Mouse (Mus musculus) 416B (cell line): Measurements from ENCODE around the gene Efcc1.

Experiments
- DNase-seq: peaks from one replicate; pipeline ENCODE4 v3.0.0; 2011; ENCODE audit warnings: low read depth

Gene Efcc1

DNA sequence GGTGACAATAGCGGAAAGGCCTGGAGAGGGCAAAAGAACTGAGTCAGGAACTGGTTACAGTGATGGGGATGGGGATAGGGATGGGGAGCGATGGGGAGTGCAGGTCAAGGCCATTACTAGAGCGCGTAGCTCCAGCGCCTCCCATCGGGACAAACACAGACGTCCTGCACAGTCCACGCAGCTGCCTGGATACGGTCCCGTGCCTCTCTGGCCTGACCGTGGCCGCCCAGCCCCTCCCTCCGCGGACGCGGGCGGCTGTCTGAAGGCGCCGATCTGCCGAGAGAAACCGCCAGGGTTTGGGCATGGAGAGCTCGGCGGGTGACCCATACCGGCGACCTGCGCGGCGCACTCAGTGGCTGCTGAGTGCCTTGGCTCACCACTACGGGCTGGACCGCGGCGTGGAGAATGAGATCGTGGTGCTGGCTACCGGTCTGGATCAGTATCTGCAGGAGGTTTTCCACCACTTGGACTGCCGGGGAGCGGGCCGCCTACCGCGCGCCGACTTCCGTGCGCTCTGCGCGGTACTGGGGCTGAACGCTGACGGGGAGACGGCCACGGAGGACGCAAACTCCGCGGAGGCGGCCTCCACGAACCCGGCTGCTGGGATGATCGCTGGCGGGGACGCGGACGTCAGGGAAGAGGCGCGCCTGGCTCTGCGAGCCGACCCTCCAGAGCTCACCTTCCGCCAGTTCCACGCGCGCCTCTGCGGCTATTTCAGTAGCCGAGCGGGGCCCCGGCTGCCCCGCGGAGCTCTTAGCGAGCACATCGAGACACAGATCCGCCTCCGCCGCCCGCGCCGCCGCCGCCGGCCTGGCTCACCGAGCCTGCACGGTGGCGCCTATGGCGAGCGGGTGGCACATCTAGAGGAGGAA, at the start of gene Efcc1:
TSS of gene Efcc1 (plus strand) at position 279 of the 872 bp plus-strand sequence.
- DNase-seq: peak; percentile 63

DNA sequence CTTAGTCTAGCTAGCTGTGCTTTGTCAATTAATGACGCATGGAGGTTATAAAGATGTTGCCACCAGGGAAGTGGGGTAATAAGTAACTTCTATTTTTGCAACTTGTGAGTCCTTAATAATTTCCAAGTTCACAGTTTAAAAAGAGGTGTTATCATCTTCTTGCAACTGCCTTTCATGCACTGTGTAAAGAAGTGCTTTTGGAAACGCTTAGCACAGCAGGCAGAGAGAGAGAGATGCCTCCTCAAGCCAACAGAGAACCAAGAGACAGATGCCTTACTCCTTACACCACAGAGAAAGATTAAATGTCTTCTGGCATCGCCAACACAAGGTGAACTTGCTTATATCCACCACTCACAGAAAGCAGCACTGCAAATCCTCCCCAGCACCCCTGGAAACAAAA, 34.7 kb upstream of the Efcc1 start:
- DNase-seq: no peak

DNA sequence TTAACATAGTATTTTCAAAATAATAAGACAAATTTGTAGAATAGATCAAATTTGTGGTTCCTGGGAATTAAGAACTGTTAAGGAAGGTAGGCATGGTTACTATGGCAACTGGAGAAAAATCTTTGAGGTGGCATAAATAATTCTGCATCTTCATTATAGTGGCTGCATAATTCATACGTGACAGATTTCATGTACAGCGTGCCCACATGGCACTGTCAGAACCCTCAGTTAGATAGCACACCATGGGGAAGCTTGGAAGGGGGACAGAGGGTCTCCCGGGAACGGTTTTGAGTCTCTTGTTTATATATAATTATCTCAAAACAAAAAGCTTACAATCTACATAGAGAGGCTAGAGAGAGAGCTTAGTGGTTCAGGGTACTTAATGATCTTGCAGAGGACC, 34.1 kb upstream of the Efcc1 start:
- DNase-seq: no peak

DNA sequence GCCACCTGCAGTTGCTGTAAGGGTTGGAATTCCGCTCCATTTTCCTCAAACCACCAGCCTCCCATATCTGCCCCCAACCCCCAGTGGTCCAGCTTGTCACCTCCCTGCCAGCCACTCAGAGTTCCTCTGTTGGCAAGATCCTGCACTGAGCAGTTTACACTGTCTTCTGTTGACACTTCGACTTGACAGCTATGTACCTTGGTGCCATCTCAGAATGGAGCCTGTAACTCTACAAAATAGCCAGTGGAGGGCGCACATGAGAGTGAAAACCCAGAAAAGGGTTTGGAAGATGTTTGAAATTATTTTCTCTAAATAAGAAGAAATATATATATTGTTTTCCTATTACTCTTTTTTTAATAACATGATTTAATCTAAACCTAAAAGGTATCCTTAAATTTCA, 24.4 kb upstream of the Efcc1 start:
- peak; percentile 71 for DNase-seq

DNA sequence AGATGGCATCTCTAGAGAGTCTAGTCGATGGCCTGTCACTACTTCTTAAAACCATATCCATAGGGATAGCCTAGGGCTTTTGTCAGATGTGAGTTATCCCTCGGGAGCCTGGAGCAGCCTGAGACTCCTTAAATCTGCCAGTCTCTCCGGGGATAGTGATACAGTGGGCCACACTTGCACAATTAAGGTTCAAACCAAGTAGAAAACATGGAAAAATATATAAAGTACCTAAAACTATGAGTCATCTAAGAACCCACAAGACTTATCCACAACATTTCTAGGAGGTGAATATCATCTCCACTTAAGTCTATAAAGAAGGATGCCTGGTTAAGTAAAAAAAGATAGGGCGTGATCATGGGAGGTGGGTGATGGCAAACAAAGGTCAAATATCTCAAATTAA, 18.4 kb upstream of the Efcc1 start:
- no peak for DNase-seq

DNA sequence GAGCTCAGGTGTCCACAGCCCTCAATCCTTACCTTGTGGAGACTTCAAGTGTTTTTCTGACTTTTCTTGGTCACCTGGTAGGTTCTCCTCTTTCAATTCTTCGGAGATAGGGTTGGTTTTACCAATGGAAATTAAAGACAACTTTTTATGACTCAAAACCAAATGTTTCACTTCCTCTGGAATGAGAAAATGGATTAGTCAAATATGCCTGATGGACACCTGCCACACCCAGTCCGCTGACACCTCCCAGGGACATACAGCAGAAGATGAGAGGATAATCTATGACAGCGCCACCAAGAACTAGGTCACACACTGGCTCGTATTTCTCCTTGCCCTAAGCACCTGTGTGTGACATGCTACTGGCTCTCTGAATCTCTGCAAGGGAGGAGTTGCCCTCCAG, 16.6 kb upstream of the Efcc1 start:
- no peak for DNase-seq

DNA sequence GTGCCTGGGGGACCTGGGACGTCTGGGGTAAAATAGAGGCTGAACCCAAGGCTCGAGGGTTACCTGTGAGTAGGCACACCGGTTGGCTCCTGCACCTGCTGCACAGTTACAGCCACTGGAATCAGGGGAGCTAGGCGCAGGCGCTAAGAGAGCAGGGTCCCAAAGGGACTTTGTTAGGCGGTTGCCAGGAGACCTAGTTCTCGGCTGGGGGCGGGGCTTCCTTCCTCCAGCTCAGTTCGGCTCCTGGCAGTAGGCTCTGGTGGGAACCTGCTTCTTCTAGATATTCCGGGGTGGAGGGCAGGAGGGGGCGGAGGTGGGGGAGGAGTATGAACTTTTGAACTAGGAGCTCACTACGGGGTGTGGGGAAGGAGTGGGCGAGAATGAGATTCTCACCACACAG, 8.0 kb upstream of the Efcc1 start:
- DNase-seq: no peak

DNA sequence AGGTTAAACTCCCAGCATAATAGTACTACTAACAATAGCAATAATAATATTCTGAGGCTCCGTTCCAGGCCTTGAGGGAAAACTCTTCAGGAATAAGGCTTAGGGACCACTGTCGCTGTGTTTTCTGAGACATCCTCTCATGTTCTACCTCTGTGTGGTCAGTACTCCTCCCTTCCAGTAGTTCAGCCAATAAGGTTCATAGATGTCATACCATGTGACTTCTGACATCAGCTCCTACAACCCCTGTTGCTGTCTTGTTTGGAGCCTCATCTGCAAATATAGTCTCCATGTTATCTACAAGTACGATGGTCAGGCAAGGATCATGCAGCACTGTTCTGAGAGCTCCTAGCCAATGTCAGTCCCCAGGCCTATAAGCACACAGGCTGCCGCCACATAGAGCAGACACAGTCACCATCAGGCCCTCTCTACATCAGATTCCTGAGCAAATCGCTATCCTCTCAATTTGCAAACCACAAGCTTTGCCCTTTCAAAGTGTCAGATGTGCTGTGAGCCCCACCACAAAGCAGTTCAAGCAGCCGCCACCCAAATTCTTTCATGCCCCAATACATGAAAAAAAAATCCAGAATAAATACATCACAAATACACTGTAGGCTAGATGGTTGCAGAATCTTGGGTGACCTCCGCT, 5.3 kb upstream of the Efcc1 start:
- no peak for DNase-seq

DNA sequence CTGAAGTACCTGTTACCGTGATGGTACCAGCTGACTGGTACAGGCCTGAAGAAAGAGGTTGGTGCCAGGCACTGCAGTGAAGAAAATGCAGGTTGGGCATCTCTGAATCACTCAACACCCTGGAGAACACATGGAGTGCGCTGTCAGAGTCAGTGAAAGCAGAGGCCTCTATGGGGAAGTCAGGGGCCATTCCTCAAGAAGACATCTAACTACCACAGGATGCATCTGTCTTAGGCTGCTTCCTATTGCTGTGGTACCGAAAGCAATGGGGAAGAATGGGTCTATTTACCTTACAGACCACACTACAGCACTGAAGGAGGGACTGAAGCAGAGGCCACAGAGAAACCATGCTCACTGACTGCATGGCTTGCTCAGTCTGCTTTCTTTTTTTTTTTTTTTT, 2.6 kb upstream of the Efcc1 start:
- DNase-seq: peak; percentile 96

DNA sequence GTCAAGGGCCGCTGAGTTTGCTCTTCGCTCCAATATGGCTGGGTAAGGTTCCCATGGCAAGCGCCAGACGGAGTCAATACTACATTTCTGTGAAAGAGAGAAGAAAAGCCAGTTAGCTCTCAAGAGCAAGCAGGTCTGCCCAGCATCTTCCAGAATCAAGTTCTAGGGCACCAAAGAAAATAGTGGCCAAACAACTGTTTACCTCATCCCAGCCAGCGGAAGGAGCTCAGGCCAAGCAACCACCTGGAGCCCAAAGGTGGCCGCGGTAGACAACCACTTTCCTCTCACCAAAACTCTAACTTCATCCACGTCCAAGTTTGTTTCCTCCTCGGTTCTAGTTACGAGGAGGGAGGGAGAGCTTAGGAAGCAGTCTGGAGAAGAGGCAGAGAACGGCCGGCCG, 528 bp upstream of the Efcc1 start:
- no peak for DNase-seq

DNA sequence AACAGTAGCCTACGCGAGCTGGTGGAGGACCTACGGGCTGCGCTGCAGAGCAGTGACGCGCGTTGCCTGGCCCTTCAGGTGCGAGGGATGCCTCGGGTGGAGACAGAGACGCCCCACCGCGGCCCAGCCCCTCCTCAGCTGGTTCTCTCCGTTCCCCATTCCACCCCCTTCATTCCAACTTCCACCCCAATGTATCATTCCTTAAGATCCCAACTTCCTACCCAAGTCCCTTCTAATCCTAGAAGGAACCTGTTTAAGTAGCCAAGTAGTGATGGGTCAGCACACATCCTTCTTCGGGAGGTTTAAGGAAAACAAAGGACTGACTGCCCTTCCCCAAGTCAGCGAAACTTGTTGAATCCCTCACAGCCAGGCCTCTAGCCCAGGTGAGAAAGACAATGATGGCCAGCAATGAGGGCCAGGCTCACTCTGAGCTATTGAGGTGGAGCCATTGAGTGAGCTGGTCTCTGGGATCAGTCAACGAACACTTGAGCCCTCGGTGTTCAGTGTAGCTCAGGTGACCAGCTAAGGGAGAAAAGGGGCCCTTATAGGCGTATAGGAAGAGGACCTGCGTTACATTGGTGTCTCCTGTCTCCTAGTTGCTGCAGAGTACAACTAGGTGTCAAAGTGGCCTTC, 910 bp downstream of the Efcc1 start:
- DNase-seq: no peak

DNA sequence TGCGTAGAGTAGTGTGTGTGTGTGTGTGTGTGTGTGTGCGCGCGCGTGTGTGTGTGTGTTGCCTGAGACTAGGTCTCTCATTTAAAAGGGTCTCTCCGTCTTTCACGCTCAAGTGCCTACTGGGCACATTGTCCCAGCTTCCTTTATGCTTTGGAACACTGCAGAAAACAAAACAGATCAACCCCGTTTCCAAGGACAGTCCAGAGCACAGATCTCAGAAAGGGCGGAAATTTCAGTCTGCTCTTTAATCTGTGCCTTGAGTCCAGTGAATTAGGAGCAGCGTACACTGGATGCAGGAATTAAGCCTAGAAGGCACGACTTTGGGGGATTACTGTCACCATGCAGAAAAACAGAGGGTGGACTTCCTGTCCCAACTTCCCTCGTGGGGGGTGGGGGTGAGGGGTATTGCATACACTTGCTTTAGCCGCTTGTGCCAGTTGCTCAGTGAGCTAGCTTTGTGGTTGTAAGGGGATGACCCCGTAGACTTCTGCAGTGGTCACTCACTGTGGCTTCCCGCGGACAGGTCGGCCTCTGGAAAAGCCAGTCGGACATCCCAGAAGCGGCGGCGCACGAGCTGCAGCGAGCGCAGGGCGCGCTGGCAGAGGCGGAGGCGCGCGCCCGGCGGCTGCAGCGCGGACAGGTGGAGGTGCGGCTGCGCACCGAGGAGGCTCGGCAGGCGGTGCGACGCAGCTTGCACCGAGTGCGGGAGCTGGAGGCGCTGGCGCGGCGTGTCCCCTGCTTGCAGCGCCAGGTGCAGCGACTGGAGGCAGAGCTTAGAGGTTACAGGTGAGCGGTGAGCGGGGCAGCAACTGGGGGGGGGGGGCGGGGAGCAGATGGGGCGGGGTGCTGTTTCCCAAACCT, 1.7 kb downstream of the Efcc1 start:
- DNase-seq: no peak

DNA sequence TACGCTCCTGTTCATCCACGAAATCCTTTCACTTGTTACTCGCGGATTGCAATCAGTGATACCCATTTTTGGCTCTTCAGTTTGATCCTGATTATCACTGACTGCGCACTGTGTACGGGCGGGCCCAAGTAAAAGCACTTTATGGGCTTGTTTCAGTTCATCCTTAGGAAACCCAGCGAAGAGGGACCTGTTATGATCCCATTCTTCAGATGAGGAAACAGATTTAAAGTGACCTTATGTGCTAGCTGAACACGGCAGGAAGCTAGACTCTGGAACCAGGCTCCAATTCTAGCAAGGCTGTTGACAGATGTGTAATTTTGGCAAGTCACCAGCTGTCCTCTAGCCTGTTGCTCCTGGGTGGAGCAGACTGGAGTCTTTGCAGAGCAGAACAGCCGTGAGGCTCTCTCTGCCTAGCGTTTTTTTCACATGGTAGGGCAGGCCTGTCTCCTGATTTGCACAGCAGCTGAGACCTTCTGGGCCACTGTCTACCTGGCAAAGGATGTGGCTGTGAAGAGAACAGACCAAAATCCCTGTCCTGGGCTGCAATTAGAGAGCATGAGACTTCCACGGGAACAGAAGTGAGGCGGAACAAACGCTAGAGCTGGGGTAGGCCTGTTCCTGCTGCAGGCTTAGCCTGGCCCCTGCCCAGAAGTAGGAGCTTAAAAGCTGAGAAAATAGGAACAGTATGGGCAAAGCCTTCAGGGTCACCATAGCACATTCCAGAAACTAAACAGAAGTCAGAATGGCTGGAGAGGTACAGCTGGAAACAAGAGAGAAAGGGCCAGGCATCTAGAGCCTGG, 2.7 kb downstream of the Efcc1 start:
- no peak for DNase-seq

DNA sequence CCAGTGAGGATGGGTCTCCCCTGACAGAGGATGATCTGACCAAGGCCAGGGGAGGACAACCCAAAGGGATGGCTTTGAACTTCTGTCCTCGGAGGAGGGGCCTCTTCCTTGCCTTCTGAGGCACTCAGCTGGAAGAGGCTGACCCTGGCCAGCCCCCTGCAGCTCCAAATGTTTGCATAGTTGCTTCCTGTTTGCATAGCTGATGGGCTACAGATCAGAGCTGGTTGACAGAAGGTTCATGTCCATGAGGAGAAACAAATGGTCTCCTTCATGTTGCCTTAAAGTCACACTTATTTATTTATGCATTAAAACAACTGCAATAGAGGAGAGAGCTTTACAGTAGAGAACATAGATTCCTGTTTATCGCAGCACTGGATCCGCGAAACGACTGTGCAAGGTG, 3.5 kb downstream of the Efcc1 start:
- no peak for DNase-seq

DNA sequence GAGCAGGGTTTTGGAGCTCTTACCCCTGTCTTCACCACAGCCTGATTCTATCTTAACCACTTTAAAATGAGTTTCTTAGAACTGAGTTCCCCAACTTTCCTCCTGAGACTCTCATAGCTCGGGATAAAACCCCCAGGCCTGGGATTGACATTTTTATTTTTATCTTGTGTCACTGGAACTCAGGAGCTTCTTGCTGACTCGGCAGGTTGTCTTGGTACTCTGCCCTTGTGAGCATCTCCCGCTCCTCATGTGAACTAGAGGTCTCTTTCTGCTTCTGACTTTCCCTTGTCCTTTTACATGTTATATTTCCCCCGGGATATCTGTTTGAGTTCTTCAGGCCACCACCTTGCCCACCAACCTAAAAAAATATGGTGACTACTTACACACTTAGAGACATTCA, 6.3 kb downstream of the Efcc1 start:
- no peak for DNase-seq

DNA sequence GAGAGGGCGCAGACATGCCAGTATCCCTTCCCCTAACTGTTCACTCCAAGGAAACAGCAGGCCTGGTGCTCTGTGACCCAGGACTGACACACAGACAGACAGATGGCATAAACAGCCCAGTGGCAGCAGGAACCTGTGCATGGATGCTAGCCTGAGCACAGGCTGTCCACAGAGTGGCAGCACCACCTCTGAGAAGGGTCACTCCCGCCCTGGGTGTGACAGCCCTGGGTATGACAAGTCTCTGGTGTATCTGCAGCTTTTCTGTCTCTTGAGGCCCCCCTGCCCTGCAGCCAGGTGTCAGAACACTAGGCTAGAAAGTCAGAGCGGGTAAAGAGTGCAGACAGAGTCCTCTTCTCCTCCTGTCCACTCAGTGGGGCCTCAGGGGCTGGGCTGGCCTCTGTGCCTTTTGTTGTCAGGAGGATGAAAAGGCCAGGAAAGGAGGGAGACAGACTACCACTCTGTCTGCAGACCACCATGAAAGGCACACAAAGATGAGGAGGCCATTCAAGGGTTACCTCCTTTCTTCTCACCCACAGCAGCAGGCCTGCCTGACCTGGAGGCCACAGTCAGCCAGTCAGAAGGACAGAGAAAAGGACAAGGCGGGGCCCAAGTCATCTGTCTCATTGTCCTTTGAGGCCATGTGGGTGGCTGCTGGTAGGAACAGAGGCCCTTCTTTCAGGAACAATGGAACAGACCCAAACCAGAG, 7.4 kb downstream of the Efcc1 start:
- DNase-seq: peak; percentile 44

DNA sequence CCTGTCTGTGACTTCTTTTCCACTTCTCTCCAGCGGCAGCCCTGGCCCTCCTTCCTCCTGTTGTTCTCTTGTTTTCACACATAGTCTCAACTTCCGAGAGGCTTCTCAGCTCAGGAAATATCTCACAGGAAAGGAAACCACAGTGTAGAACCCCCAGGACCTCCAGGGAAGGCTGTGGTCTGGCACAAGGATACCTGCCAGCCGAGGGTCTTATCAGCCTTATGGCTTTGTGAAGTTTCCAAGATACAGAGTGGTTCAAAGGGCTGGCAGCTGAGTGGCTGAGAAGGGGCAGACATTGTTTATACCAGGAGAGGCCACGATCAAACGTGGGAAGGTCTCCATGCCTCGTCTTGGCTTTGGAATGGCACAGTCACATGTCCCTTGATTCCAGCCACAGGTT, 9.2 kb downstream of the Efcc1 start:
- peak; percentile 75 for DNase-seq

DNA sequence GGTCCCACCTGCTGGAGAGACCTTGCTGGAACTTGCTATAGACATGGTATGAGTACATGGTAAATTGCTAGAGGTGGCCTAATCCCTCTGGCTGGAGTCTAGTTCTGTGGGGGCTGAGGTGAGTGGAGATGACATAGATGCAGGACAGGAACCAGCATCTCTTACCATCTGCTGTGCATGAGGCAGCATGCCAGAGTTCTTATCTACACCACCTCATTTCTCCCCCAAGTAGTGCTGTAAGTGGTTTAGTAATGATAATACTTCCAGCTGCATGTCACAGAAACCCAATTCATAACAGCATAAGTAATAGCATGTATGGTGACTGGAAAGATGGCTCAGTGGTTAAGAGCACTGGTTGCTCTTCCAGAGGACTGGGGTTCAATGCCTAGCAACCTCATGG, 9.8 kb downstream of the Efcc1 start:
- DNase-seq: peak; percentile 93

DNA sequence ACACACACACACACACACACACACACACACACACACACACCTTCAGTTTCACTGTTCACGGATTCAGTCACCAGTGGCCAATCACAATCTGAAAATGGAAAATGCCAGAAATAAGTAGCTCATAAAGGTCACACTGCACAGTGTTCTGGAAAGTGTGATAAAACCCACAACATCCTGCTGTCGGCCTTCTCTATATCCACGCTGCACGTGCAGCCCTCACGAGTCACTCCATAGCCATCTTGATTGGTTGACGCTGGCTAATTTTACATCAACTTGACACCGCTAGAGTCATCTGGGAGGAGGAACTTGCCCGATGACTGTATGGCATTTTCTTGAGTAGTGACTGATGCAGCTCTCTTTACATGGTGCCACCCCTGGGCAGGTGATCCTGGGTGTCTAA, 11.3 kb downstream of the Efcc1 start:
- peak; percentile 90 for DNase-seq

DNA sequence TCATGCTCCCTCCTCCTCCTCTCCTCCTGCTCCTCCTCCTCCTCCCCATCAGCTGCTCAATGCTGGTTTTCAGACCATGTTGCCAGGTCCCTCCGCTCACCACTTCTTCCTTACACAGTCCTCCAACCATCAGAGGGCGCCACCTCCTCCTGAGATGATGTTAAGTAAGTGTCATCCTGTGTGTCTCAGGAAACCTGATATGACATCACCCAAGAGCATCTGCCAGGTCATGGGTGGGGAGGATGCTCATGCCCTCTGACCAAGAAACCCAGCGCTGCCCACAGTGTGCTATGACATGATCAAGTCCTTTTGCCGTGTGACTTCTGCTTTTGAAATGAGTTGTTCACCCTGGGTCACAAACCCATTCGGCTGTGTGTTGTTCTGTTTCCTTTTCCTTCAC, 12.1 kb downstream of the Efcc1 start:
- DNase-seq: peak; percentile 61

DNA sequence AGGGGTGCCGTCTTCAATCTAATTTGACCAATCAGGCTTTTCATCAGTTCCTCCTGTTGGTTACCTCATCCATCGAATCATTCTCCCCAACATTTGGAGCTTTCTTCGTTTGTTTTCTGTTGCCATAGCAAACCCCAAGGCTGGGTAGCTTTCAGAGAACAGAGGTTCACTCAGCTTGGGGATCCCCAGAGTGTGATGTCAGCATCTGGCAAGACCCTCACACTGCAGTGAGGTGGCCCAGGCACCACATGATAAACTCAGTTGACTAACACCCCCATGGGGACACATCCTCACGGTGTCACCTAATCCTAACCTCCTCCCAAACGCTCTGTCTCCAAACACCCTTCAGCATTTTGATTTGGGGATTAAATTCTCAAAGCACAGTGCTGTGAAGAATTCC, 12.6 kb downstream of the Efcc1 start:
- DNase-seq: no peak
